Mouse (Mus musculus): Measurements from ENCODE around the gene Gm14085. TPM values are rescaled to one million over a fixed set of nuclear protein-coding genes. Genes with fewer than 3 reads are reported as not detected.

Gm14085 gene
- polyA plus RNA-seq, 1 experiment = 0.08 TPM

DNA sequence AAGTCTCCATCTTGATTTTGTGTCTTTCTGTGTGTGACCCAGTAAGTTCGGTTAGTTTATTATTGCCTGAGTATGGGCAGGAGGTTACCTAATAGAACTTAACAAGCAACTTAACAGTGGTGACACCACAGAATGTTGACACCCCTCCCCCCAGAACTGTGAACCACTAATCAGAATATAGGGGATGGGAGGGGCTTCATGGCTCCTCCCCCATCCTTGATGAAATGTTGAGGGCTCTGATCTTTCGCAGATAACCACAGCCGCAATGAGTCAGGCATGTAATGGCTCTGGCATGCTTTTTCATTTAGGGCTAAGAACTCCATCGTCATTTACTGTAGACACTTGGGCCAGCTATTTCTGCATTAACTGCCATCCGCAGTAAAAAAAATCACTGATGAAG lies 76.5 kb downstream of the Gm14085 start:
- no peaks in the 10 kb centered on the region for H3K4me1 ChIP-seq (ENCODE audit: control insufficient read depth, insufficient read depth, insufficient read length, low read length)
- 81% methylated on average over 5 of the region's 5 CpGs for WGBS
- H3K27me3 ChIP-seq (ENCODE audit: control insufficient read depth, insufficient read depth, low read length) = no peaks in the 10 kb centered on the region
- H3K4me3 ChIP-seq (ENCODE audit: low read depth, low read length) = no peak overlapping the region
- no peak overlapping the region for H3K27ac ChIP-seq (ENCODE audit: insufficient read depth, low read depth, low read length)
- H3K36me3 ChIP-seq (ENCODE audit: control insufficient read depth, insufficient read depth, low read length) = no peaks in the 10 kb centered on the region
- TF ChIP-seq POLR2A (IDR thresholded peaks at IDR 0.05; ENCODE audit: low read depth, low read length) (no peak), CTCF (IDR thresholded peaks at IDR 0.05; ENCODE audit: extremely low read depth, insufficient read length, insufficient replicate concordance, low read depth, low read length) (no peak)

DNA sequence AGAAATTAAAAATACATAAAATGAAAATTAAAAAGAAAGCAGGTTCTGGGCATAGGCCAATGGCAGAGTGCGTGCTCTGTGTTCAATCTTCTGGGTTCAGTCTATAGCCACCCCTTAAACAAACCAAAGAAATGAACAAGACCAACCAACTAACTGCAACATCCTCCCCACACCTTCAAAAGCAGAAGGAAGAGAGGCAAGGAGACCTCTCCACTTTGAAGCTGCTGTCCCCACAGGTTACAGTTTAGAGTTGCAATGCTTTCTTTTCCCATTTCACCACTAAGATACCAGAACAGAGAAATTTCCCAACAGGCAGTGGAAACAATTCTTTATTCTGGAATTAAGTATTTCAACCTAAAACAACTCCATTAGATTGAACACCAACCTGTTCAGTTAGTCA lies 77.5 kb downstream of the Gm14085 start:
- WGBS = 93% methylated on average over 1 of the region's 1 CpGs
- Histone ChIP-seq H3K36me3 (ENCODE audit: control insufficient read depth, insufficient read depth, low read length) (no peaks in the 10 kb centered on the region), H3K27ac (ENCODE audit: insufficient read depth, low read depth, low read length) (no peak overlapping the region), H3K4me3 (ENCODE audit: low read depth, low read length) (no peak overlapping the region), H3K4me1 (ENCODE audit: control insufficient read depth, insufficient read depth, insufficient read length, low read length) (no peaks in the 10 kb centered on the region), H3K27me3 (ENCODE audit: control insufficient read depth, insufficient read depth, low read length) (no peaks in the 10 kb centered on the region)
- TF ChIP-seq POLR2A (IDR thresholded peaks at IDR 0.05; ENCODE audit: low read depth, low read length) = no peak
- no peak for TF ChIP-seq CTCF (IDR thresholded peaks at IDR 0.05; ENCODE audit: extremely low read depth, insufficient read length, insufficient replicate concordance, low read depth, low read length)

DNA sequence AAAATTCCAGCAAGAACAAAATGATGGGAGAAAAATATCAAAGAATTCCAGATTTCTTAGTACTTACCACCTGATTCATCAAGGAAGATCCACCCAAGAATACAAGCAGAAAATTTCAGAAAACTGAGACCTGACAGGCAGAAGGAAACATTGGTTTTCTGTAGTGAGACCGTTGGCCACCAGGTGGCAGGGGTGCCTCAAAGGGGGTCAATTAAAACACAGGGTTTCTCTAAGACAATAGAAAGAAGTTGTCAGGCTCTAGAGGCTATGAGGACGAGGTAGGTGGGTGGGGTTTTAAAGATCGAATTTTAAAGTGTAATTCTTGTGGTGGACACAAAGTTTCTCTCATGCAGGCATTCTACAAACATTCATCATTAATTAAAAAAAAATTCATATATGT lies 84.7 kb downstream of the Gm14085 start:
- Histone ChIP-seq H3K36me3 (ENCODE audit: control insufficient read depth, insufficient read depth, low read length) (no peaks in the 10 kb centered on the region), H3K4me1 (ENCODE audit: control insufficient read depth, insufficient read depth, insufficient read length, low read length) (no peaks in the 10 kb centered on the region), H3K27ac (ENCODE audit: insufficient read depth, low read depth, low read length) (no peak overlapping the region), H3K4me3 (ENCODE audit: low read depth, low read length) (no peak overlapping the region), H3K27me3 (ENCODE audit: control insufficient read depth, insufficient read depth, low read length) (no peaks in the 10 kb centered on the region)
- 3% methylated on average over 3 of the region's 3 CpGs for WGBS
- peak; percentile 72; the same call in 1 of the 2 replicates for TF ChIP-seq CTCF (IDR thresholded peaks at IDR 0.05; ENCODE audit: extremely low read depth, insufficient read length, insufficient replicate concordance, low read depth, low read length)
- no peak for TF ChIP-seq POLR2A (IDR thresholded peaks at IDR 0.05; ENCODE audit: low read depth, low read length)

DNA sequence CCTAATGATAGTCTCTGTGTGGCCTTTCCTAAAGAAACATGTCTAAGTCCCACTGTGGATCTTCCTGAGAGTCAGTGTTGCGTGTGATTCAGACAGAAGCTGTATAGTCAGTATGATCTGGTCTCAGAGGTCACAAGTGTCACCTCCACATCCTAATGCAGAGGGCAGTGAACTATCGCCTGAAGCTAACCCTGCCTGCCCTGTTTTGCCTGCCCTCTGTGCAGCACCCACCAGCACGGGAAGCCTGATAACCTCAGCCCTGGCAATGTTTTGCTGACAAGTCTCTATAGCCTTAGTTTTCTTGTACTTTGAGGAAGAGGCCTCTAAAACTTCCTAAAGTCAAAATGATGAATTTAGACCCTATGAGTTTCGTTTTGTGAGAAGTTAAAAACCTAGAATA lies 85.7 kb downstream of the Gm14085 start:
- H3K27ac ChIP-seq (ENCODE audit: insufficient read depth, low read depth, low read length) = no peak overlapping the region
- WGBS = 74% methylated on average over 4 of the region's 4 CpGs
- no peak overlapping the region for H3K4me3 ChIP-seq (ENCODE audit: low read depth, low read length)
- no peaks in the 10 kb centered on the region for H3K27me3 ChIP-seq (ENCODE audit: control insufficient read depth, insufficient read depth, low read length)
- TF ChIP-seq POLR2A (IDR thresholded peaks at IDR 0.05; ENCODE audit: low read depth, low read length) (no peak), CTCF (IDR thresholded peaks at IDR 0.05; ENCODE audit: extremely low read depth, insufficient read length, insufficient replicate concordance, low read depth, low read length) (no peak)
- H3K36me3 ChIP-seq (ENCODE audit: control insufficient read depth, insufficient read depth, low read length) = no peaks in the 10 kb centered on the region
- H3K4me1 ChIP-seq (ENCODE audit: control insufficient read depth, insufficient read depth, insufficient read length, low read length) = no peaks in the 10 kb centered on the region

DNA sequence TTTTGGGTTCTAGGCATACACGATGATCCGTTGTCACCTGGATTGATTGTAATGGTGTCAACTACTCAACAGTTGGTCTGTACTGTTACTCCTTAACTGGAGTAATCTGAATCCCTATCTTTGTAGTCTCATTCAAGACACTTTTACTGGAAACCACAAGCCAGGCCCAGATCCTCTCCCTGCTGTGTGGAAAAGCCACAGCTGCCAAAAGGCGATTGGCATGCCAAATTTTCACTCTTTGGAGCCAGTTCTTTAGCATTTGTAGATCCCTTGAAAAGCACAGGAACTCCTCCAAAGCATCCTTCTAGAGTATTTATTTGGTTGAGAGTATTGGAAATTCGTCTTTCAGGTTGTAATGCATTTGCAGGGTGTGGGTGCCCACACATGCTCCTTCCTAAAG lies 86.6 kb downstream of the Gm14085 start:
- no peaks in the 10 kb centered on the region for H3K4me1 ChIP-seq (ENCODE audit: control insufficient read depth, insufficient read depth, insufficient read length, low read length)
- H3K4me3 ChIP-seq (ENCODE audit: low read depth, low read length) = no peak overlapping the region

DNA sequence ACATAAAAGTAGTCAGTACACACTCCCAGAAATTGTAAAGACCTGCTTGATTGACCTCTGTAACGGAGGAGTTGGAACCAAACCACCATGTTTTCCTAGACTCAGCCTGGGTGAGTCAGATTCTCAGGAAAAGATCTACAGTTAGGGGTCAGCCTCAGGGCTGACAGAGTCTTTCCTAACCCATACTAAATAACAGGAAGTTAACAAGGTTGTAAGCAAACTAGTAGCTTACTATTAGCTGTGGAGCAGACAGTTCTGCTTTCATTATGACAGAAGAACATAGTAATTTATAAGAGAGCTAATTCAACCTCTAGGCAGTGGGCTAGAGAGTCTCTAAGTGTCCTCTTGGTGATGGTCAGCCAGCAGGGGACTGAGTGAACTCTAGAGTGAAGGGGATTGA lies 87.7 kb downstream of the Gm14085 start:
- no peak overlapping the region for H3K27ac ChIP-seq (ENCODE audit: insufficient read depth, low read depth, low read length)
- H3K27me3 ChIP-seq (ENCODE audit: control insufficient read depth, insufficient read depth, low read length) = no peaks in the 10 kb centered on the region; the same call in 1 of the 2 replicates
- no peaks in the 10 kb centered on the region for H3K4me1 ChIP-seq (ENCODE audit: control insufficient read depth, insufficient read depth, insufficient read length, low read length)
- 68% methylated on average over 1 of the region's 1 CpGs for WGBS
- H3K4me3 ChIP-seq (ENCODE audit: low read depth, low read length) = no peak overlapping the region
- no peak for TF ChIP-seq CTCF (IDR thresholded peaks at IDR 0.05; ENCODE audit: extremely low read depth, insufficient read length, insufficient replicate concordance, low read depth, low read length)
- TF ChIP-seq POLR2A (IDR thresholded peaks at IDR 0.05; ENCODE audit: low read depth, low read length) = no peak
- H3K36me3 ChIP-seq (ENCODE audit: control insufficient read depth, insufficient read depth, low read length) = no peaks in the 10 kb centered on the region

More for the DNA sequence above, 86.6 kb downstream of the Gm14085 start:
- H3K36me3 ChIP-seq (ENCODE audit: control insufficient read depth, insufficient read depth, low read length) = no peaks in the 10 kb centered on the region
- no peak overlapping the region for H3K27ac ChIP-seq (ENCODE audit: insufficient read depth, low read depth, low read length)
- 69% methylated on average over 4 of the region's 4 CpGs for WGBS
- H3K27me3 ChIP-seq (ENCODE audit: control insufficient read depth, insufficient read depth, low read length) = no peaks in the 10 kb centered on the region
- no peak for TF ChIP-seq CTCF (IDR thresholded peaks at IDR 0.05; ENCODE audit: extremely low read depth, insufficient read length, insufficient replicate concordance, low read depth, low read length)

DNA sequence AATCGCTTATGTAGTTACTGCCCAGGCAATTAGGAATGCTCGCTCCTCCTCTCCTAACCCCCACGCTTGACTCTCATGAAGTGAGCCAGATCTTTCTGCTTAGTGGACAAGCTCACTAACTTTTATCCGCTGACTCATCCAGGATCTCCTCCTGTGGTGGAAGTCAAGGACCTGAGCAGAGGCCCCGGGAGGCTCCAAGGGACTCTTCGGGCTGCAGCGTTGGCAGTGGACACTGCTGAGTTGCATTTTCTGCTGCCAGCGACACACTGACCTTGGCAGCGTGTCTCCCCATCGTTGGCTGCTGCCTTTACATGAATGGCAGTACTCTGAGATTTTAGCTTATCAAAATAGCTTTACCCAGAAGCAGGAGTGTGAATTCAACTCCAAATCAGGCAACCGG lies 90.7 kb downstream of the Gm14085 start:
- TF ChIP-seq POLR2A (IDR thresholded peaks at IDR 0.05; ENCODE audit: low read depth, low read length) = no peak
- TF ChIP-seq CTCF (IDR thresholded peaks at IDR 0.05; ENCODE audit: extremely low read depth, insufficient read length, insufficient replicate concordance, low read depth, low read length) = no peak
- H3K4me1 ChIP-seq (ENCODE audit: control insufficient read depth, insufficient read depth, insufficient read length, low read length) = no peaks in the 10 kb centered on the region
- H3K27me3 ChIP-seq (ENCODE audit: control insufficient read depth, insufficient read depth, low read length) = no peaks in the 10 kb centered on the region; the same call in 1 of the 2 replicates
- no peak overlapping the region for H3K27ac ChIP-seq (ENCODE audit: insufficient read depth, low read depth, low read length)
- WGBS = 61% methylated on average over 11 of the region's 11 CpGs
- no peak overlapping the region for H3K4me3 ChIP-seq (ENCODE audit: low read depth, low read length)
- H3K36me3 ChIP-seq (ENCODE audit: control insufficient read depth, insufficient read depth, low read length) = no peaks in the 10 kb centered on the region

DNA sequence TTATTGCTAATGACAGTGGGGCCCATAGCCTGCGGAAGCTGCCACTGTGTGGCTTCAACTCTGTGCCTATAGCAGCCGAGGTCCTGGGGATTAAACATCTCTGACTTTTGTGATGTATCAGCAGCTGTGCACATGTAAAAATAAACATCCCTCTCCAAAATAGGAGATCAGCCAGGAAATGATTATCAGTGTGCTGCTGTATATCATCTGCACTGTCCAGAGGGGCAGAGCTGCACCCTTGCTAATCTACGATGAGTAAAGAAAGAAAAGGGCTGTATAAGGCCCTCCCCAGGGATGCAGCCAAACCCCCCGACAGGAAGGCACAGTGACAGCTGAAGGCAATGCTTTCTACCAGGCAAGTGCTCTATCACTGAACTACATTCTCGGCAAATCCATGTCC lies 91.6 kb downstream of the Gm14085 start:
- Histone ChIP-seq H3K27ac (ENCODE audit: insufficient read depth, low read depth, low read length) (no peak overlapping the region), H3K36me3 (ENCODE audit: control insufficient read depth, insufficient read depth, low read length) (no peaks in the 10 kb centered on the region), H3K4me1 (ENCODE audit: control insufficient read depth, insufficient read depth, insufficient read length, low read length) (no peaks in the 10 kb centered on the region; the same call in 1 of the 2 replicates), H3K27me3 (ENCODE audit: control insufficient read depth, insufficient read depth, low read length) (no peaks in the 10 kb centered on the region; the same call in 1 of the 2 replicates), H3K4me3 (ENCODE audit: low read depth, low read length) (no peak overlapping the region)
- 28% methylated on average over 5 of the region's 5 CpGs for WGBS
- no peak for TF ChIP-seq CTCF (IDR thresholded peaks at IDR 0.05; ENCODE audit: extremely low read depth, insufficient read length, insufficient replicate concordance, low read depth, low read length)
- no peak for TF ChIP-seq POLR2A (IDR thresholded peaks at IDR 0.05; ENCODE audit: low read depth, low read length)

Data from small intestine, adult 2 months (tissue).